Mouse (Mus musculus): ENCODE results near the gene Ccdc43.

Ccdc43 gene

DNA sequence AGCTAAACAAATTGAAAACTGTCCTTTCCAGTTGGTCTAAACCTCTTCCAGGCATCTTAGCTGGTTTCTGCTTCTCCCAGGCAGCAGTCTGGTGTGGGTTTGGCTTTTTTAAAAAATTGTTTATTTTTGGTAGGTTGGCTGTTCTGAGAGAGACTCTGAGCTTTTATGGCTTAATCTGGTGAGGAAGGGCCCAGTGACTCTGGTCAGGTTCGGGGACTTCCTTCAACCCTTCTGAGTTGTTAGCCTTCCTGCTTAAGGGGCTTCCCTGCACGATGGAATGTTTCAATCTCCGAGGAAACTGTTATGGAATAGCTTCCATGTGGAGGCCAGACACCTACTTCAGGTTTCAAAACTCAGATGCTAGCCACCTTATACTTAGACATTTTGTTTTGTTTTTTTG is 34.2 kb downstream of the Ccdc43 start, which contains the start of gene Meioc:
Gene Meioc, plus strand, starts transcription at position 301 of the 400 bp plus-strand sequence.
- DNase-seq: no peak

GRCm38 (mm10) chr11:102656931-102657330 is 40.7 kb downstream of the Ccdc43 start:
- no peak for DNase-seq

GRCm38 (mm10) chr11:102656326-102656926 is 41.2 kb downstream of the Ccdc43 start:
- no peak for DNase-seq

DNA sequence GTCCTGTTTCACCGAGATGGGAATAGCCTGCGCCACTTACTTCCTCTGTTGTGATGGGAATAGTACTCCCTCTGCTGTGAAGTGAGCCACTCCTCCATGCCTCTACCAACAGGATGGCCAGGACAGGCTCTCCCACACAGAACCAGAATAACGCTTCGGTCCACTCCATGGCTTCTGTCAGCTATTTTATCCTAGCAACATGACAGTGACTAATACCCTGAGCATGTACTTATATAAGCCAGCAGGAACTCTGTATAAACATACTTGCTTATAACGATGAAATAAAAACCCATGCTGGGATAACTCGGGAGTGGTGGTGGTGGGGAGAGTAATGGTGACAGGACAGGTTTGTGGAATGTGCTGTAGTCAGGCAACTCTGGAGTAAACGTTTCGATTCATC is 41.7 kb downstream of the Ccdc43 start:
- no peak for DNase-seq

DNA sequence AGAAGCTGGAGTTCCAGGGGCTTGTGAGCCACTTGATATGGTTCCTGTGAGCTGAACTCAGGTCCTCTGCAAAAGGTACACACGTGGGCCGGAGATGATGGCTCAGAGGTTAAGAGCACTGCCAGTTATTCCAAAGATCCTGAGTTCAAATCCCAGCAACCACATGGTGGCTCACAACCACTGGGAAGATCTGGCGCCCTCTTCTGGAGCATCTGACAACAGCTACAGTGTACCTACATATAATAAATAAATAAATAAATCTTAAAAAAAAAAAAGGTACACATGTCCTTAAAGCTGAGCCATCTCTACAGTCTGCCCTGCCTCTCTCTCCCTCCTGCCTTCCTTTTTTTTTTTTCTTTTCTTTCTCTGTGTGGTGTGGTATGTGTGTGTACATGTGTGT is 44.7 kb downstream of the Ccdc43 start:
- no peak for DNase-seq

- peak; percentile 83 for DNase-seq
Observed at GRCm38 (mm10) chr11:102651381-102651780, 46.2 kb downstream of the Ccdc43 start.

- DNase-seq: no peak
Observed at GRCm38 (mm10) chr11:102647885-102648284, 49.7 kb downstream of the Ccdc43 start.

DNA sequence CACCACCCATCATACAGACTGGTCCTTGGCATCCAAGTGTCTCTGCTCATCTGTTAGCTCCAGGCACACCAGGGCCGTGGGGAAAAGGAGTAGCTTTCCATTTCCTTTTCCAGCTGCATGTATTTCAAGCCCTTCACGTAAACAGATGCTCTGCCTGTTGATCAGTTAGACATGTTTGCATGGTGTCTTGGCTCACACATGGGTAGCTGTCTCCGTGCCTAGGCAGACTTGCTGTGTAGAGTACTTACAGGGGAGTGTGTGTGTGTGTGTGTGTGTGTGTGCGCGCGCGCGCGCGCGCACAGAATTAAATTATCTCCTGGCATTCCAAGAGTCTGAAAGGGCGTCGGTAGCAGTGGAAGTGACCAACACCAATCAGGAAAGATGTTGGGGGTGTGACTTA is 51.4 kb downstream of the Ccdc43 start:
- no peak for DNase-seq

- peak; percentile 60 for DNase-seq
Observed at GRCm38 (mm10) chr11:102643891-102644382, 53.6 kb downstream of the Ccdc43 start.

GRCm38 (mm10) chr11:102636887-102637286 is 60.7 kb downstream of the Ccdc43 start:
- peak; percentile 28 for DNase-seq
